Mouse (Mus musculus) olfactory bulb, adult 2 months (tissue): ENCODE data around the gene Slc25a47.

Source experiments
- CTCF ChIP-seq: fragments of 200-500 bp; IDR thresholded peaks from 2 replicates; pipeline ENCODE4 v1.5.1; 2012; ENCODE audit warnings: low read depth, mild to moderate bottlenecking, low read length, moderate library complexity; ENCODE audit not compliant: insufficient read depth
- POLR2A ChIP-seq: fragments of 200-500 bp; IDR thresholded peaks from 2 replicates; pipeline ENCODE4 v1.6.1; 2012; ENCODE audit warnings: mild to moderate bottlenecking, low read depth, low read length, moderate library complexity; ENCODE audit not compliant: insufficient read depth

GRCm38 (mm10) chr12:108834786-108835185, 1.1 kb upstream of the Slc25a47 start:
- no peak for TF ChIP-seq POLR2A
- no peak for TF ChIP-seq CTCF
